Mouse (Mus musculus): ENCODE results near the gene Rnf39. TPM values are rescaled to one million over a fixed set of nuclear protein-coding genes. Genes with fewer than 3 reads are reported as not detected.
"Not testable (repeated sequence)": the region's sequence is repeated elsewhere in the genome, so short reads cannot be mapped to it uniquely, and the experiment has no call there.

The Rnf39 gene
- polyA plus RNA-seq, 1 experiment from 2014 or later: 2.6 TPM

DNA sequence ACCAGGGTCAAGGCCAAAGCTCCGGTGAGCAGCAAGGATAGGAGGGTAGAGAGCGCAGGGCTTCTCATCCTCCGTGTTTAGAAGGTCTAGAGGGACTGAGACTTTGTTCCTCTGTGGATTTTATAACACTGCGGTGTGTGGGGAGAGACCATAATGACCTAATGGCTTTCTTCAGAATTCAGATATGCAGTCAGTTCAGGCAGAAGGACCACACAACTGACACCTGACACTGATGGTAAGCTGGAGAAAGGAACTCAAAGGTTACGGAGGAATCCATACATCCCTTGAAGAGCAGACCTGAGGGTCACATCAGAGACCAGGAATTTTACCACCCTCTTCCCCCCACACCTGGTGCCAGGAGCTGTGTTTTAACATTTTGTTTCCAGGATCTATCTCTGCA lies 46.7 kb downstream of the Rnf39 start, which contains the start of gene H2-M5:
TSS of gene H2-M5 (minus strand) at position 101 of the 400 bp plus-strand sequence.
- ATAC-seq: no peak

DNA sequence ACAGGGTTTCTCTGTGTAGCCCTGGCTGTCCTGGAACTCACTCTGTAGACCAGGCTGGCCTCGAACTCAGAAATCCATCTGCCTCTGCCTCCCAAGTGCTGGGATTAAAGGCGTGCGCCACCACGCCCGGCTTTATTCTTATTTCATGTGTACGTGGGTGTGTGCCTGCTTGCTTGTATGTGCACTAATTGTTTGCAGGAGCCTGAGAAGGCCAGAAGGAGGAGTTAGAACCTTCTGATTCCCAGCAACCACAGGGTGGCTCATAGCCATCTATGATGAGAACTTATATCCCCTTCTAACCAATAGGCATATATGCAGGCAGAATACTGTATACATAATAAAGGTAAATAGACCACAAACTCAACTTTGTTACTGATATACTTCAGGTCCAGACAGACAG lies 47.9 kb downstream of the Rnf39 start:
- not testable (repeated sequence) for H3K27ac ChIP-seq (ENCODE audit: low read depth, low read length); H3K9ac ChIP-seq (ENCODE audit: low read depth, low read length); H3K4me3 ChIP-seq (ENCODE audit: low read length); H3K4me1 ChIP-seq (ENCODE audit: control insufficient read depth, insufficient read depth, low read depth, low read length); H3K9me3 ChIP-seq (ENCODE audit: control insufficient read depth, low read length); H3K27me3 ChIP-seq (replicated peaks; ENCODE audit: control insufficient read depth, insufficient read depth, low read length); ATAC-seq; H3K36me3 ChIP-seq (ENCODE audit: control insufficient read depth, insufficient read depth, low read length); H3K4me2 ChIP-seq (ENCODE audit: low read length)
- 95% methylated on average over 6 of the region's 6 CpGs for WGBS

More for the DNA sequence above, 46.7 kb downstream of the Rnf39 start, which contains the start of gene H2-M5:
- H3K9me3 ChIP-seq (ENCODE audit: control insufficient read depth, low read length): no peaks in the 10 kb centered on the region
- no peak within 1 kb of the TSS for H3K9ac ChIP-seq (ENCODE audit: low read depth, low read length)
- 23% methylated on average over 5 of the region's 5 CpGs for WGBS
- no peaks in the 10 kb centered on the region for H3K36me3 ChIP-seq (ENCODE audit: control insufficient read depth, insufficient read depth, low read length)
- peaks cover 2% of the 10 kb centered on the region; the same call in 1 of the 2 replicates for H3K27me3 ChIP-seq (replicated peaks; ENCODE audit: control insufficient read depth, insufficient read depth, low read length)
- no peaks in the 10 kb centered on the region for H3K4me1 ChIP-seq (ENCODE audit: control insufficient read depth, insufficient read depth, low read depth, low read length)
- H3K4me3 ChIP-seq (ENCODE audit: low read length): peak within 1 kb of the TSS; percentile 6; the same call in 1 of the 2 replicates
- H3K27ac ChIP-seq (ENCODE audit: low read depth, low read length): no peak within 1 kb of the TSS
- peak within 1 kb of the TSS; percentile 16; the same call in 1 of the 2 replicates for H3K4me2 ChIP-seq (ENCODE audit: low read length)

DNA sequence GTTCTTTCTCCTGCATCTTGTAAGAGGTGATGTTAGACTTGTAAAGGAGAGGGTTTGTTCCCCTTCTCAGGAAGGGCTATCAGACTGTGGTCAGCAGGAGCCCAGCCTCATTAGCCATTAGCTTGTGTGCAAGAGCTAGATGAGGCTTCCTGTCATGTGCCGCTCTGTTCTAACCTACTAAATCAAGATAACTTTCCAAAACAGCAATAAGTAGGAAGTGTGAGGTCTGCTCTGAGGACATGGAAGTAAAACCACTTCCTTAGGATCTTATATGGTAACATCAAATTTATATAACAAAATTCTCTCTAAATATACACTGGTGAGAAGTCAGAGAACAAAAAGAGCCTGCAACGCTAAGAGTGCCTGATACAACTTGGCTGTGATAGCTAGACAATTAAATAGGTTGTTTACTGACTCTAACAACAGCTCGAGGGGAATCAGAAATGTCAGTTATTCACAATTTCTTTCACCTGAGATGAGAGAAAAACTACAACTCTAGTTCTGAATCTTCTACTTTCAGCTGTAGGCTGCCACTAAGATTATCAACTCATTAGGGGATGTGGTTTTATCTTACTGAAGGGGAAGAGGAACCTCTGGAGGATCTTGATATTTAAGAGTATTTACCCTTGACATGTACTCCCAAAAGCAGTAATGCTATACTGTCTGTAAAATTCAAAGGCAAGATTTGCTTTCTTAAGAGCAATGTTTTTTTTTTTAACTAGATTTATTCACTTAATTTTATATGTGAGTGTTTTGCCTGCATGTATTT lies 49.8 kb downstream of the Rnf39 start:
- H3K4me1 ChIP-seq (ENCODE audit: control insufficient read depth, insufficient read depth, low read depth, low read length): no peaks in the 10 kb centered on the region
- peaks cover 2% of the 10 kb centered on the region; the same call in 1 of the 2 replicates for H3K27me3 ChIP-seq (replicated peaks; ENCODE audit: control insufficient read depth, insufficient read depth, low read length)
- no peak for ATAC-seq
- WGBS: 78% methylated on average over 3 of the region's 3 CpGs
- no peak overlapping the region for H3K4me3 ChIP-seq (ENCODE audit: low read length)
- no peaks in the 10 kb centered on the region for H3K9me3 ChIP-seq (ENCODE audit: control insufficient read depth, low read length)
- H3K27ac ChIP-seq (ENCODE audit: low read depth, low read length): no peak overlapping the region
- no peak overlapping the region for H3K9ac ChIP-seq (ENCODE audit: low read depth, low read length)
- H3K36me3 ChIP-seq (ENCODE audit: control insufficient read depth, insufficient read depth, low read length): no peaks in the 10 kb centered on the region
- no peak overlapping the region for H3K4me2 ChIP-seq (ENCODE audit: low read length)

DNA sequence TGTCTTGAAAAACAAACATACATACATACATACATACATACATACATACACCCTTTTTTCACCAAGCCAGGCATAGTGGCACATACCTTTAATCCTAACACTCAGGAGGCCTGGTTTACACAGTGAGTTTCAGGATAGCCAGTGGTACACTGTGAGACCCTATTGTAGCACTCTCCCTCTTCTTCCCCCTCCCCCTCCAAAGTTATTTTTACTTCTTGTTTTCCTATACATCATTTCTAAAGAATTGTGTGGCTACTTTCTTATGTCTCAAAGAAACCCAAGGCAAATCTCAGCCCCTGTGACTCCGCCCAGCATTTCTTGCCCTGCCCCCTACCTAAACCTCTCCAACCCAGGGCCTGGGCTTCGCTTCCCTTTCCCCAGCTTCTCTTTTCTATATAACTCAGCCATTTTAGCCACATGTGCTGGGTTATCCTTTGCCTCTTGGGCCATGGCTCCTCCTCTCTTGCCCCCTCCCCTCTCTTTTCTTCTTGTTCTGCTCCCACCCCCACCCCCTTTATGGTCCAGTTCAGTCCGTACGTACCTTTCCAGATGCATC lies 51.1 kb downstream of the Rnf39 start:
- Histone ChIP-seq H3K4me3 (ENCODE audit: low read length) (no peak overlapping the region), H3K9ac (ENCODE audit: low read depth, low read length) (no peak overlapping the region), H3K27ac (ENCODE audit: low read depth, low read length) (no peak overlapping the region), H3K9me3 (ENCODE audit: control insufficient read depth, low read length) (no peaks in the 10 kb centered on the region), H3K4me1 (ENCODE audit: control insufficient read depth, insufficient read depth, low read depth, low read length) (no peaks in the 10 kb centered on the region), H3K36me3 (ENCODE audit: control insufficient read depth, insufficient read depth, low read length) (no peaks in the 10 kb centered on the region), H3K4me2 (ENCODE audit: low read length) (no peak overlapping the region), H3K27me3 (replicated peaks; ENCODE audit: control insufficient read depth, insufficient read depth, low read length) (0 out of 2 replicates have a peak, but pooled peaks cover 2% of the 10 kb centered on the region)
- ATAC-seq: no peak
- 92% methylated on average over 4 of the region's 4 CpGs for WGBS

DNA sequence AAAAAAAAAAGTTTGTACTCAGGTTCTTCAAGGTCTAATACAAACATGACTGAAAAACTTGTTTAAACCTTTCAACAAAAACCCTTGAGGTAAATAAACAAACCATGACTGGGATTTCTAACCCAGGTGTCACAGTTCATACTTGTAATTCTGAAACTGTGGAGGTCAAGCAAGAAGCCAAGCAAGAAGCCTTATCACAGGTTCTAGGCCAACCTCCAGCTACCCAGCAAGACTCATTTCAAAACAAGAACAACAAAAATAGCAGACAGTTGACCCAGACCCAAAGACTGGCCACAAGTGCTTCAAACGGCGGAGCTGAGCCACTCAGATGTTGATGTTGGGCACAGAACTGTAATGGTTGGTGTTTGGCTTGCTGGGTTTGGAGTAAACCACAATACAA lies 51.8 kb downstream of the Rnf39 start:
- 80% methylated on average over 2 of the region's 2 CpGs for WGBS
- H3K27me3 ChIP-seq (replicated peaks; ENCODE audit: control insufficient read depth, insufficient read depth, low read length): no peaks in the 10 kb centered on the region

DNA sequence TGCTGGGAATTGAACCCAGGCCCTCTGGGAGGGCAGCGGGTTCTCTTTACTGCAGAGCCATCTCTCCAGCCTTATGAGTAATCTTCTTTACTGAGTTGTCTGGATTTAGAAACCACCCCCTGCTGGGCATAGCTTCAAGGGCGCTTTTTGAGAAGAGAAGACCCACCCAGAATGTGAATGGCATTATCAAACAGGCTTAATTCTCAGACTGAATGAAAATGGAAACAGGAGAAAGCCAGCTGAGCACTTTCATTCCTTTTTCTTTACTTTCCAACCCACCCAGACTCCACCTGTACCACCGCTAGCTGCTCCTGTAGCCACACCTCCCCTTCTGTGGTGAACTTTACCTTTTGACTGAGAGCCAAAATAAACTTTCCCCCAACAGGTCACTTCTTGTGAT lies 52.7 kb downstream of the Rnf39 start:
- 68% methylated on average over 3 of the region's 3 CpGs for WGBS
- no peaks in the 10 kb centered on the region for H3K36me3 ChIP-seq (ENCODE audit: control insufficient read depth, insufficient read depth, low read length)
- H3K4me3 ChIP-seq (ENCODE audit: low read length): no peak overlapping the region
- no peak overlapping the region for H3K4me2 ChIP-seq (ENCODE audit: low read length)
- no peak overlapping the region for H3K27ac ChIP-seq (ENCODE audit: low read depth, low read length)
- H3K9me3 ChIP-seq (ENCODE audit: control insufficient read depth, low read length): no peaks in the 10 kb centered on the region
- no peak for ATAC-seq
- H3K27me3 ChIP-seq (replicated peaks; ENCODE audit: control insufficient read depth, insufficient read depth, low read length): no peaks in the 10 kb centered on the region
- H3K9ac ChIP-seq (ENCODE audit: low read depth, low read length): no peak overlapping the region
- no peaks in the 10 kb centered on the region for H3K4me1 ChIP-seq (ENCODE audit: control insufficient read depth, insufficient read depth, low read depth, low read length)

More for the DNA sequence above, 51.8 kb downstream of the Rnf39 start:
- Histone ChIP-seq H3K4me1 (ENCODE audit: control insufficient read depth, insufficient read depth, low read depth, low read length) (no peaks in the 10 kb centered on the region), H3K9me3 (ENCODE audit: control insufficient read depth, low read length) (no peaks in the 10 kb centered on the region), H3K9ac (ENCODE audit: low read depth, low read length) (no peak overlapping the region), H3K4me2 (ENCODE audit: low read length) (no peak overlapping the region), H3K27ac (ENCODE audit: low read depth, low read length) (no peak overlapping the region), H3K36me3 (ENCODE audit: control insufficient read depth, insufficient read depth, low read length) (no peaks in the 10 kb centered on the region), H3K4me3 (ENCODE audit: low read length) (no peak overlapping the region)
- ATAC-seq: no peak

DNA sequence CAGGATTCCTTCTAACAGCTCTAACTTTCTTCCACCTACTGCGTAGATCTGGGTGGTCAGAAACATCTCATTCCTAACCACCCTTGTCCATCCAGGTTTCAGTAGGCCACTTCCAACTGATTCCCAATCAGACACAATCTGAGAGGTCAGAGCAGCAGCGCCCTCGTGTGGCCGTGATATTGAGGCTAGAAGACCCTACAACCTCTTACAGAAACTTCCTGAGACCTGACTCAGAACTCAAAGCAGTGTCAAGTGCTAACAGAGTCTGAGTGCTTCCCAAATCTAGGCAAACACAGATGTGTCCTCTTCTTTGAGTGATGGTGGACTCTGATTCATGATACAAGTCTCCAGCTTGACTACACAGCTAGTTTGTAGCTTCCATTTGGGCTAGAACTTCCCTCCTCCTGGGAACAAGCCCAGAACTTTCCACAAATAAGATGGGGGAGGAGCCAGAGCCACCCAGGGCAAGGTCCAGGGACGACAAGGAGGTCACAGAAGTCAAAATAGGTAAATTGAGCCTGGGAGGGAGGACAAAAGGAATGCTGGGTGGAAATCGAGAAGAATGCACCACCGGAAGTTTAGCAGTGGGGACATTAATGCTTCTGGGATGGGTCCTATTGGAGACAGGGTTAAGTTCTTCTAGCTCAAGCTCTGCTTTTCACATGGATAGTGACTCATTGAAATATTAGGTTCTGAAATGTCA lies 54.5 kb downstream of the Rnf39 start:
- Histone ChIP-seq H3K36me3 (ENCODE audit: control insufficient read depth, insufficient read depth, low read length) (no peaks in the 10 kb centered on the region), H3K27ac (ENCODE audit: low read depth, low read length) (no peak overlapping the region), H3K27me3 (replicated peaks; ENCODE audit: control insufficient read depth, insufficient read depth, low read length) (no peaks in the 10 kb centered on the region), H3K9me3 (ENCODE audit: control insufficient read depth, low read length) (no peaks in the 10 kb centered on the region), H3K4me3 (ENCODE audit: low read length) (no peak overlapping the region), H3K4me1 (ENCODE audit: control insufficient read depth, insufficient read depth, low read depth, low read length) (no peaks in the 10 kb centered on the region; the same call in 1 of the 2 replicates), H3K4me2 (ENCODE audit: low read length) (no peak overlapping the region), H3K9ac (ENCODE audit: low read depth, low read length) (no peak overlapping the region)
- no peak for ATAC-seq
- WGBS: 33% methylated on average over 7 of the region's 7 CpGs

Measured in hindbrain, embryonic 16.5 days (tissue).